Mouse (Mus musculus) ovary, postnatal 10 days (tissue): ENCODE data around the gene Arrdc1.
A peak's percentile ranks its signal among the peaks of the same experiment; 100 is the strongest.

Experiments
- DNase-seq: peaks from one replicate; pipeline ENCODE4 v3.0.0; 2022; ENCODE audit warnings: low spot score

Arrdc1 gene

DNA sequence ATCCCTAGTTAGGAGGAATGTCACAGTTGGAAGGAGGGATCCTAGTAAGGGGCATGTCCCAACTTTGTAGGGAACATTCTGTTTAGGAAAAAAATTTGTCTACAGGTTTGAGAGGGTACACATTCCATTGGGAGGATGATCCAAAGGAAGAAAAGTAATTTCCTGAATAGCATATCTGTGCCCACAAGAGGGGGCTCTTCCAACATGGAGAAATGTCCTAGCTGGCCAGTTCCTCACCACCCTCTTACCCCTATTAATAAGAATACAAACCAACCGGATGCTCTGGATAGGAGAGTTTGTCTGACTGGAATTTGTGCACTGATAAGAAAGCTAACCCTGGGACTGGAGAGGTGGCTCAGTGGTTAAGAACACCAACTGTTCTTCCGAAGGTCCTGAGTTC is 11.5 kb downstream of the Arrdc1 start:
- no peak for DNase-seq

DNA sequence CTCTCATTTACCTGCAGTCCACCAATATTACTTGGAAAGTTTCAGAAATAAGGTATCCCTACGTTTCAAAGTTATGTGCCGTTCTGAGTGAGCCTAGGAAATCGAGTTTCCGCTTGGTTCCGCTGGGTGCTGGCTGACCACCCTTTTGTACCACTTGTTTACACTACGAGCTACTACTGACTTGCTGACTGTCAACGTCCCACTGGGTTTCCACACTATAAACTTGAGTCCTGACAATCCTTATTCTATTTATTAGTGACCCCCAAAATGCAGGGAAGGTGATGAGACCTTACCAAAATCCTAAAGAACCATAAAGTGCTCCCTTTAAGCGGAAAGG is 15.2 kb downstream of the Arrdc1 start:
- DNase-seq = no peak

DNA sequence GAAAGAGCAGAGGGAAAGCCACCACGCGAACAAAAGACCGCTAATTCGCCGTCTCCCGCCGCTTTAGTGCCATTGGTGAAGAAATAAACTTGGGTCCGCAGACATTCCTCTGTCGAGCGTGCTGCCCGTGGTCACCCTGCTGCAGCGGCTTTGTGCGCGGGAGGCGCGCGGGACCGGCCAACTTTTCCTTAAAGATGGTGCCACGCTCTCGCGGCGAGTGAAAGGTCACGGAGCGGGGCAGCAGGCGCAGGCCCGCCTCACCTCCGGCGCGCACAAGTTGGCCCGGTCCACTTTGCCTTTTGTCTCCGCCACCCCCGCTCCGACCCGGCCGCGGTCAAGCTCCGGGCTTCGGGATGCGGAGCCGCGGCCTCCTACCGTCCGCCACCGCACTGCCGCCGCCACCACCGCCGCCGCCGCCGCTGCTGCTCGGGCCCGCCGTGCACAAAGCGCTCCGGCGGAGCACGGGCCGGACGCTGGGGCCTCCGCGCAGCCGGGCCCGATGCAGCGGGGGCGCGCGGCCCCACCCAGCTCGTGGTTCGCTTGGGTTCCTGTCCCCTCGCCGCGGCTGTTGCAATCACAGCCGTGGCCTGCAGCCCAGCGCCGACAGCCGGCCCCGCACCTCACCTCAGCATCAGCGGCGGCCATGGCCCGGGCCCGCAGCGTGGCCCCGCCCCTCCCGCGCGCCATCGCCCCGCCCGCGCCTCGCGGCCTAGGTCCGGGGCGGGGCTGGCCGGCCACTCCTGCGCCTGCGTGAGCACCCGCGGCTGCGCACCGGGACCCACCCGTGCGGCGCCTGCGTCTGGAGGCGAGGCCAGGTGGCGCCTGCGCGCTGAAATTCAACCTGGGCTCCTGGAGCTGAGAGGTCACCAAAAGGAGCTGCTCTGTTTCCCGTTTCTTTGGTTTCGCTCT is 15.9 kb downstream of the Arrdc1 start, which contains the start of gene Ehmt1:
Ehmt1 (minus strand) TSS at position 685 of the 909 bp plus-strand sequence.
- DNase-seq = peak; percentile 85

DNA sequence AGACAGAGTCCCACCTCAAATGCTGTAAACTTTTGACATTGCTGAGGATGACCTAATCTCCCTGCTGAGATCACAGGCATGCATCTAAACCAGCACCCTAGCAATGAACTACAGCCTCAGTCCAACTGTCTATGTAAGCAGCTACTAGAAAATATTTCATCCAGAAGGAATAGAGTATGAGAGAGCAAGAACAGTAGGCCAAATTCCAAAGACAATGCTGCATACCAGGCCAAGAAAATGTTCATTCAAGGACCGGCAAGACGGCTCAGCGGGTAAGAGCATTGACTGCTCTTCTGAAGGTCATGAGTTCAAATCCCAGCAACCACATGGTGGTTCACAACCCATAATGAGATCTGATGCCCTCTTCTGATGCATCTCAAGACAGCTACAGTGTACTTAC is 20.3 kb downstream of the Arrdc1 start:
- DNase-seq = no peak

DNA sequence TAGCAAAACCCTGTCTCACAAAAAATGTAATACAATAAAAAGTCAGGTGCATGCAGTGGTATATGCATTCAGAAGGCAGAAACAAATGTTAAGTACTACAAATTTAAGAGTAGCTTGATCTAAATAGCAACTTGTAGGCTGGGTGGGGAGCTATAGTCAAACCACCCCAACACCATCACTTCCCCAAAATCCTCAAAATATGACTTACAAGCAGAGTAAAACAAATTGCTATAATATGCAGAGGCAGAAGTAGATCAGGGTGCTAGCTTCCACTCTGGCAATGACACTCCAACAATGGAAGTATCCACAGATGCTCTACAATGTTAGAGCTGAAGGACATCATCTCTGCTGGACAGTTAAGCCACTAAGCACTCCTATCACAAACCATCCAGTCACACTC is 22.5 kb downstream of the Arrdc1 start:
- no peak for DNase-seq

DNA sequence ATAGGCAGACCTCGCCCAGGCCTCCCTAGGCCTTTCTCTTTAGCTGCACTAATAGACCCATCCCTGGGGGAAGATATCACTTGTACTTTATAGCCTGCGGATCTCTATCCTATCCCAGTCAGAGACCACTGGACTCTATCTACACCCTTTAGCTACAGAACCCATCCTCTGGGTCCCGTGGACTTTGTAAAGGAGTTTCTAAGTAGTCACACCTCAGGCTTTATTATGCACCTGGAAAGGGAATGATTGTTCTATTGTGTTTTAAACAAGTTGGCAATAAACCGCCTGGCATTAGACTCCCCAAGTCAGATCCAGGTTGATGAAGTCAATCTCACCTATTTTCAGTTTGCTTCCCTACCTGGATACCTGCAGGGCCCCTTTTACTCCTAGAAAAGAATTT is 22.9 kb downstream of the Arrdc1 start:
- DNase-seq = no peak

DNA sequence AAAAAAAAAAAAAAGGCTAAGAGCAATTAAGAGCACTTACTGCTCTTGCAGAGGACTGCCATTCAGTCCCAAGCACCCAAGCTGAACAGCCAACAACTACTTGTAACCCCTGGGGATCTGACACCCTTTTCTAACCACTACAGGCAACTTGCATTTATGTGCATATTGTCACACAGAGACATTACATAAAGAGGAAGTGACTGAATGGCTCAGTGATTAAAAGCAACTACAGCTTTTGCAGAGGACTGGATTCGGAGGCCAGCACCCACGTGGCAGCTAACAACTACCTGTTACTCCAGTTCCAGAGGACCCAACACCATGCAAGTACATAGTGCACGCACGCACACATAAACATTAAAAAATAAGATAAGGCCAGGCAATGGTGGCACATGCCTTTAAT is 24.6 kb downstream of the Arrdc1 start:
- no peak for DNase-seq

DNA sequence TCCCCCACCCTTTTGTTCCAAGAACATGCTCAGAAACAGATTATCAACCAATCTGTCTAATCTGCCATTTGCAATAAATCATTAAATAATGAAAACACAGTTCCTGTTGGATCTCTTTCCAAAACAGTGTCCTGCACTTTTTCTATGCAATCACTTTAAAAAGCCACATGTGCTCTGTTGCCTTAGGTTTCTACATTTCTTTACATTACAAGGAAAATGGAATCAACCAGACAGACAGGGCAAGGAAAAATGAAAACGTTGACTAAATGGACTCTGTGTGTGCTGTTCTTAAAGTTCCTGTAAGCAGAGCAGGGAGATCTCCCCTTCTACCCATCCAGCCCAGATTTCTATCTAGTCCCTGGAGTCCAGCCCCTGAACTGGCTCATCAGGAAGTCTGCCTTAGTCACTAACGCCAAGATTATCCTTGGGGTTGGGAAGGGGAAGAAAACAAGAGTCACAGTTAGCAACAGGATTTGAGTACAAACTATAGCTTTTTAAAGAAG is 29.3 kb downstream of the Arrdc1 start:
- DNase-seq = no peak

DNA sequence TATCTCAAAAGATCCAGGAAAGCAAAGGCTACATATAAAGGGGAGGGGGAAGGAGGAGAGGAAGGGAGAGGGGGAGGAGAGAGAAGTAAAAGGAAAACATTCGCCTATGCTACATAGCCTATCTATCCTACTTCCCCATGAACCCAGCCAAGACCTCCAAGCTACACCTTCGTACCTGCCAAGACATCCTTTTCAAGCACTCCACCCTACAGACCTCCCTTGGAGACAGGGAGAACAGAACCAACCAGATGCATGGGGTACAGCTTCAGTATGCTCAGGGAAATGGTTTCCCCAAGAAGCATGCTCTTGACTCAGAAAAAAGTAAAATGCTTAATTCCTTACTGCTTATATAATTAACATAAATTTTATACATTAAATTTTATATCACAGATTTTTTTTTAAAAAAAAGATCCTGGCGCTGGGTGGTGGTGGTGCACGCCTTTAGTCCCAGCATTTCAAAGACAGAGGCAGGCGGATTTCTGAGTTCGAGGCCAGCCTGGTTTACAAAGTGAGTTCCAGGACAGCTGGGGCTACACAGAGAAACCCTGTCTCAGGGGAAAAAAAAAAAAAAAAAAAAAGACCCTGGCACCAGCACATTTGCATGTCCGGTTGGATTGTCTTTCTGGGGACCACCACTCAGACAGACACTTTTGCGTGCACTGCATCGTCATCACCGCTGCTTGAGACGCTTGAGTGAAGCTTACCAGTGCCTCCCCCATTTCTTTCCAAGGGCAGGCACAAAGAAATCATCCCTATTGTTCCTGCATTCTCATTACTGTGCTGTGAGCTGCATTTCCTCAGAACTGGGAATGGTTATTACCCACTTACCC is 30.0 kb downstream of the Arrdc1 start:
- no peak for DNase-seq

DNA sequence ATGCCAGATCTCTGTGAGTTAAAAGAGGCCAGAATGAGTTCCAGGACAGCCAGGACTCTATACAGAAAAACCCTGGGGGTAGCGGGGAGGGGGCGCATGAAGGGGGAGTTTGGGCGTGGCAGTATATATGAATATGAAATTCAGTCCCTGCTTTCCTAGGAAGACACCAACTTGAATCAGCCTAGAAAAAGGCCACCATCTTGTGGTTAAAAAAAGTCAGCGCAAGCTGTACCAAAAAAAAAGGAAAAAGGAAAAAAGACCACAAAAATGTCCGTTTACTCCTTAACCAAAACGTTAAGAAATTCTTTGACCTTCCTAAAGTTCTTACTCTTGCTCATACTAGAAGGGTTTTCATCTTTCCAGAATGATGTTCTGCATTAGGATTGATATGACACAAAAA is 32.1 kb downstream of the Arrdc1 start:
- no peak for DNase-seq

DNA sequence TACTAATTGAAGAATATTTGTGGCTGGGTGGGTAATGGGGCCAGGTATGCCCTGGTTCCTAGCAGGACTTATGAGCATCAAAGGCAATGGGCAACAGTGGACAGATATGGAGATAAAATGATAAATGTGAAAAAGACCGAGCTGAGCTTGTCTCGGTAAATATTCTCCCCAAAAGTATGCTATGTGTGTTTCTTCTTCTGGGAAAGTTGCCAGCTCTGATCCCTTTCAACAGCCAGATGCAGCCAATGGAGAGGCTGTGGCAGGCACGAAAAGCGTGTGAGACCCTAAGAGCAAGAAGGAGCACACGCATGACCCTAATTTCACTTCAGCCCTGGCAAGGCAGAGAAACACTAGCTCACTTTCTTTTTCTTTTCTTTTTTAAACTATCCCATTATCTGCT is 34.0 kb downstream of the Arrdc1 start:
- no peak for DNase-seq

DNA sequence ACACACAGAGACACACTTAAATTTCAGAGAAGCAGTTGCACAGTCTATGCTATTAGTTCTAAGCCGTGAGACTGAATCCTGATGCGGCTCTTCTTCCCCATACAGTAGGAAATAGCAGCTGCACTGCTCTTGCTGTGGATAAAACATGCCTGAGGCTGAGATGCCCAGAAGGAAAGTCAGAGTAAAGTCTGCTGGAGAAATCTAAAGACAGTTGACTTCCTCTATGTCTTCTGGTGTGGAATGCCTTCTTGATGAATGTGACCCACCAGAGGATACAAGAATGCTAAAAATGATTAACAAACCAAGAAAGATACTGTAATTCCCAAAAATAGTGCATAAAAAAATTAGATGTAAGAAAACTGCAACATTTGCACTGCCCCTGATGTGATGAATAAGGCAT is 35.8 kb downstream of the Arrdc1 start:
- DNase-seq = no peak

DNA sequence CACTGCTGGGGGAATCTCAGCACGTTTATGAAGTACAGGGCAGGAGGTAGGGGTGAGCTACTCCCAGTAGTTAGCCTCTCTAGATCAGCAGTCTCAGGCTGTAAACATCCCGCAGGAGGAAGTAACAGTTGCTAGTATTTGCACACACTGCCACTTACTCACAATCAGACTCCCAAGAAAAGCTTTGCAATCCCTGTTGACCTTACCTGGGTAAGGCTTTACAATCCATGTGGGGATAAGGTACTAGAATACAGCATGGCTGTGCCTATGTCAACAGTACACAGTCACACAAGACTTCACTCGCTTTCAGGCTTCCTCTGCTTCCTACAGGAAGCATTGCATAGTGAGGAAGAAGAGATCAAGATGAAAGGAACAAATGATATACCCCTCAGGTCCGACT is 38.3 kb downstream of the Arrdc1 start:
- DNase-seq = no peak

DNA sequence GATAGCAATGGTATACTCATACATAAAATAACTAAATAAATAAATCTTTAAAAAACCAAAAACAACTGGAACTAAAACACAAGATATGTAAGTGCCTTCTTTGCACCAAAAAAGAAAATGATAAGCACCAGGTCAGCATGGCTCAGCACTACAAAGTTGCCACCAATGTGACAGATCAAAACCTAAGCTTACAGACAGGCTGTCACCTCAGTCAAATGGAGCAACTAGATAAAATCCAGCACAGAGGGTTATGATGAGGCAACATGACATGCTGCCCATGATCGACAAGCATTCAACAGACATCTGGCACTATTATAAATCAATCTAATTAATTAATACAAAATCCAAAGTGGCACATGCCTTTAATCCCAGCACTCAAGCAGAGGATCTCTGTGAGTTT is 40.8 kb downstream of the Arrdc1 start:
- no peak for DNase-seq

DNA sequence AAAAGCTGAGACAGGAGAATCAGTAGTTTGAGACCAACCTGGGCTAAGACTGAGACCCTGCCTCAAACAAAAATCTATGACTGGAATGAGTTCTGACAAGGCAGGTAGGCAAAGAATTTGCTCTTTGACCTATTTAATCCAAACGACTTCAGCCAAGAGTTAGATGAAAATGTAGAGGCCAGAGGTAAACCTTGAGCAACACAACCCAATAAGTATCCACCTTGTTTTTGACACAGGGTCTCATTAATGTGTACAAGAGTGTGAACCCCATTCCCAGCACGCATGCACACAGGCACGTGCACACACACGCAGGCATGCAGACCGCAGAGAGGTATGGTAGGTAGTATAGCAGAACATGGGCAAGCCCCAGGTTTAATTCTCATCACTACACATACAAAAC is 42.7 kb downstream of the Arrdc1 start:
- DNase-seq = no peak

DNA sequence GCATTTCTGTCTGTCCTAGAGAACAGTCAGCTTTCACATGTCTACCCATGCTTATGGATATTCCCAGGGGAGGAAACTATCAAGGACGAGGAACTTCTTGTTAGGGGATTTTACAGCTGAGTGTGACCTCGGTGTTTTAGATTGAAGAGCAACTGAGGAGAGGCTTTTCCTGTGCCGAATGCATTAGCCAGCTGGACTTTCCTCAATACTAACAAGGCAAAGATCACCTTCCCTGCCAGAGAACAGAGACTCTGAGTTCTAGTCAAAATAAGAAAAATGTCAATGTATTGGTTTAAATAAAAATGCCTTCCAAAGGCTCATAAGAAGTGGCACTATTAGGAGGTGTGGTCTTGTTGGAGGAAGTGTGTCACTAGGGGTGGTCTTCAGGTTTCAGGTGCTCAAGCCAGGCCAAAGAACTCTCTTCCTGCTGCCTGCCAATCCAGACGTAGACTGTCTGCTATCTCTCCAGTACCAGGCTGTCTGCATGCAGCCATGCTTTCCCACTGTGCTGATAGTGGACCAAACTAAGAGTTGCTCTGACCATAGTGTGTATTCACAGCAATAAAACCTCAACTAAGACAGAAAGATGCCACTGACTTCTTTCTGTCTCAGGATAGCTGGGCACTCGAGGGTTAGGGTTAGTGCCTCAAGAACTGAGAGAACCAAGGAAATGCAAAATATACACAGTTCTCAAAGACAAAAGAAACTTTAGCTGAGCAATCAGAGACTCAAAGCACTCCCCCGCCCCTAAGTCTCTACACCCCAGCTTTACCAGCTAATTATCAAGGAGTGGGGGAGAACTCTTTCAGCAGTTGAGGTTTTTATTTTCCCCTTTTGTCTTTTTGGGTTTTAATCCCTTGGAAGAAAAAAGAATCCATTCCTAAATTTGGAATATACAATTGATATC is 44.3 kb downstream of the Arrdc1 start:
- DNase-seq = no peak

DNA sequence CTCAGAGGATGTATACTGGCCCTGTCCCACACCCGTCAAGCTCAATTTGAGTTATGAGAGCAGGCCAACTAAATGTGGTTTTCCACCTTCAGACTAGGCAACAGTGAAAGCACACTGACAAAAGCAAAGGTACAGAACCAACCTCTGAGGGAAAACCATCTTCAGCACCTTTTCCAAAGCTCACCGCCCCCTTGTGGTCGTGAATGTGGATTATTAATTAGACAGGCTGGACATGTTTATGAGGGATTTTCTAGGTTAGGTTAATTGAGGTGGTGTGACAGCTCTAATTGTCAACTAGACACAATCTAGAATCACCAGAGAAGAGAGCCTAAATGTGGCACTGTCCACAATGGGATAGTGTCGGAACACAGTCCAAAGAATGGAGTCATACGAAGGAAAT is 46.2 kb downstream of the Arrdc1 start:
- no peak for DNase-seq

DNA sequence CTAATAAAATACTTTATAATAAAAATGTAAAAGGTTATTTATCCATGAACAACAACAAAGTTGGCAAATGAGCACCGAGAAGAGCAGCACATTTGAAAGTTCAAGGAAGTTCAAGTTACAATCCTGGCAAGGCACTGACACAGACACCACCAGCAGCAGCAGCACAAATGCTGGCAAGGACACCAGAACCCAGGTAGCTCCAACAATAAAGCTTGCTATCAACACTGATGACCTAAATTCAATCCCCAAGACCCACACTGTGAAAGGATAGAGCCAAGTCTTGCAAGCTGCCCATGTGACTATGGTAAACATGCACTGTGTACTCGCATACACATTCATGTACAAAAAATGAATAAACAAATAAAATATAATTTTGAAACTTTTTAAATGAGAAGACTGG is 54.4 kb downstream of the Arrdc1 start:
- DNase-seq = no peak
